ENCODE assay signal across 30 mouse cellular contexts in the genomic region with DNA sequence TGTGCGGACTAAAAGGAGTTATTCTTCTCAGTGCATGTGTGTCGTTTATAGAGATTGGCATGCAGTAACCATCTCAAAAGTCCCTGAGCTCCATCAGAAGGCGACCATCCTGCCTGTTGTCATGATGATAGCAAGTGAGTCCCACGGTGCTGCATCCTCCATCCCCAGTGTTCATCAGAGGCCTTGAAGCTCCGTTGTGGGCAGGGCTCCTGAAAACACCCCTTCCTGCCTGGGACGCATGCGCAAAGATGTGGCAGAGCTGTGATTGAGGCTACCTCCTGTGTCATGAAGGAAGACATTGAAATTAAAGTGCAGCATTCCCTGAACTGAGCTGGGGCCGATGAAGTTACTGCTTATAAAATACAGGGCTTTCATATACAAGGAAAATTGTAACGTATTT. TPM values are rescaled to one million over a fixed set of nuclear protein-coding genes. Genes with fewer than 3 reads are reported as not detected.
A peak's percentile ranks its signal among the peaks of the same experiment; 100 is the strongest.
DNase-seq lines count a peak whose midpoint lies in the region; ATAC-seq lines count a peak whose summit lies in the region.
"Had no signal": no experiment of that assay in that cellular context is flagged by ENCODE, and none has a peak within 500 bp of the region (broad histone marks: within the 10 kb centered on the region; RNA-seq: fewer than 3 reads in every experiment).

No protein-coding gene starts in this region.

- H3K4me1 ChIP-seq in hindbrain, embryonic 14.5 days (replicated peaks; ENCODE audit: control insufficient read depth, insufficient read depth, low read length) = peaks cover 39% of the 10 kb centered on the region
- H3K4me1 ChIP-seq in hindbrain, embryonic 10.5 days (replicated peaks) = peaks cover 55% of the 10 kb centered on the region
- peaks cover 59% of the 10 kb centered on the region for H3K4me1 ChIP-seq in forebrain, embryonic 10.5 days
- H3K4me1 ChIP-seq in forebrain, embryonic 16.5 days (replicated peaks; ENCODE audit: control insufficient read depth, insufficient read depth, low read length) = peaks cover 63% of the 10 kb centered on the region
- H3K4me1 ChIP-seq: liver, embryonic 13.5 days; megakaryocyte, embryonic 14.5 days had no signal

- ATAC-seq in hindbrain, embryonic 14.5 days (ENCODE audit: low FRiP score) = no peak
- ATAC-seq in forebrain, embryonic 16.5 days = no peak
- ATAC-seq: CD4-positive, CD25-positive, alpha-beta regulatory T cell, adult 4 months; intestine, embryonic 16.5 days had no signal

- no peak for DNase-seq in hindbrain, embryonic 14.5 days (ENCODE audit: low spot score)
- DNase-seq in hindbrain, embryonic 10.5 days (ENCODE audit: low spot score) = no peak
- DNase-seq in R1 (ENCODE audit: low read depth, low spot score) = peak; percentile 46
- DNase-seq in forebrain, embryonic 10.5 days (ENCODE audit: extremely low spot score, low spot score) = no peak
- DNase-seq in spleen, adult 12 weeks (ENCODE audit: low spot score) = no peak
- no peak for DNase-seq in adrenal gland, postnatal 36 days
- no peak for DNase-seq in frontal cortex, postnatal 14 days (ENCODE audit: low spot score in 2 of 2)
- DNase-seq: cerebellum, adult 18-20 months; cerebellum, postnatal 14 days; kidney, adult 9 months; kidney, postnatal 25 days; liver, embryonic 13.5 days; lung, embryonic 14.5 days; thymus, adult 18-20 months; thymus, postnatal 36 days had no signal

- no peak overlapping the region for H3K4me3 ChIP-seq in hindbrain, embryonic 14.5 days (replicated peaks; ENCODE audit: low read length)
- H3K4me3 ChIP-seq in hindbrain, embryonic 10.5 days = no peak overlapping the region
- peak overlapping the region; percentile 24; the same call in 1 of the 2 replicates for H3K4me3 ChIP-seq in forebrain, embryonic 10.5 days
- 0 out of 2 replicates have a peak overlapping the region, but pooled peaks have one; percentile 8 for H3K4me3 ChIP-seq in forebrain, embryonic 16.5 days (replicated peaks; ENCODE audit: low read length)
- H3K4me3 ChIP-seq: embryonic facial prominence, embryonic 12.5 days; heart, embryonic 10.5 days; liver, embryonic 13.5 days; neural tube, embryonic 12.5 days had no signal

- H3K4me2 ChIP-seq in hindbrain, embryonic 14.5 days (replicated peaks) = peak overlapping the region; percentile 39; the same call in 1 of the 2 replicates
- peak overlapping the region; percentile 50 for H3K4me2 ChIP-seq in forebrain, embryonic 16.5 days (ENCODE audit: low read length)
- H3K4me2 ChIP-seq: embryonic facial prominence, embryonic 12.5 days; liver, embryonic 13.5 days; lung, embryonic 14.5 days had no signal

- H3K27me3 ChIP-seq in hindbrain, embryonic 14.5 days (ENCODE audit: control insufficient read depth, insufficient read depth, low read length) = peaks cover 47% of the 10 kb centered on the region
- H3K27me3 ChIP-seq in hindbrain, embryonic 10.5 days (ENCODE audit: insufficient read depth, poor library complexity, severe bottlenecking) = peaks cover 97% of the 10 kb centered on the region
- peaks cover 99% of the 10 kb centered on the region for H3K27me3 ChIP-seq in forebrain, embryonic 10.5 days (ENCODE audit: poor library complexity, severe bottlenecking)
- H3K27me3 ChIP-seq in forebrain, embryonic 16.5 days (replicated peaks; ENCODE audit: control insufficient read depth, insufficient read depth, low read length) = 0 out of 2 replicates have a peak, but pooled peaks cover 3% of the 10 kb centered on the region

- H3K36me3 ChIP-seq in hindbrain, embryonic 14.5 days (replicated peaks; ENCODE audit: control insufficient read depth, insufficient read depth) = no peaks in the 10 kb centered on the region
- no peaks in the 10 kb centered on the region for H3K36me3 ChIP-seq in hindbrain, embryonic 10.5 days
- no peaks in the 10 kb centered on the region for H3K36me3 ChIP-seq in forebrain, embryonic 10.5 days (replicated peaks)
- no peaks in the 10 kb centered on the region for H3K36me3 ChIP-seq in forebrain, embryonic 16.5 days (ENCODE audit: control insufficient read depth, insufficient read depth)
- H3K36me3 ChIP-seq: embryonic facial prominence, embryonic 12.5 days; heart, embryonic 10.5 days; liver, embryonic 13.5 days; neural tube, embryonic 12.5 days had no signal

- 63% methylated on average over 9 of the region's 9 CpGs for WGBS in hindbrain, embryonic 14.5 days
- WGBS in hindbrain, embryonic 10.5 days = 75% methylated on average over 9 of the region's 9 CpGs
- 67% methylated on average over 9 of the region's 9 CpGs for WGBS in forebrain, embryonic 10.5 days
- 37% methylated on average over 9 of the region's 9 CpGs for WGBS in forebrain, embryonic 16.5 days

- no peak overlapping the region for H3K9ac ChIP-seq in hindbrain, embryonic 14.5 days
- H3K9ac ChIP-seq in forebrain, embryonic 16.5 days (replicated peaks; ENCODE audit: low read depth, low read length) = peak overlapping the region; percentile 31; the same call in 1 of the 2 replicates
- H3K9ac ChIP-seq: embryonic facial prominence, embryonic 12.5 days; liver, embryonic 13.5 days; lung, embryonic 14.5 days; neural tube, embryonic 12.5 days had no signal

- H3K9me3 ChIP-seq in hindbrain, embryonic 14.5 days (ENCODE audit: control insufficient read depth, low read length) = no peaks in the 10 kb centered on the region
- no peaks in the 10 kb centered on the region for H3K9me3 ChIP-seq in hindbrain, embryonic 10.5 days
- H3K9me3 ChIP-seq in forebrain, embryonic 10.5 days = no peaks in the 10 kb centered on the region
- no peaks in the 10 kb centered on the region for H3K9me3 ChIP-seq in forebrain, embryonic 16.5 days (ENCODE audit: control insufficient read depth, low read length)
- H3K9me3 ChIP-seq: embryonic facial prominence, embryonic 12.5 days; heart, embryonic 10.5 days; liver, embryonic 13.5 days; megakaryocyte, embryonic 14.5 days; neural tube, embryonic 12.5 days had no signal

- H3K27ac ChIP-seq in hindbrain, embryonic 14.5 days = peak overlapping the region; percentile 44; the same call in 1 of the 2 replicates
- no peak overlapping the region for H3K27ac ChIP-seq in hindbrain, embryonic 10.5 days
- H3K27ac ChIP-seq in forebrain, embryonic 10.5 days = peak overlapping the region; percentile 68; the same call in 1 of the 2 replicates
- peak overlapping the region; percentile 92 for H3K27ac ChIP-seq in forebrain, embryonic 16.5 days (ENCODE audit: low read length)
- H3K27ac ChIP-seq: embryonic facial prominence, embryonic 12.5 days; heart, embryonic 10.5 days; liver, embryonic 13.5 days; neural tube, embryonic 12.5 days had no signal

RNA-seq across cellular contexts. Expression of a gene that starts 49.9 kb away (rescaled TPM):
- not detected in 2 replicates for polyA plus RNA-seq in hindbrain, embryonic 14.5 days (2014; fragmentation: Nextera tagmentation; extraction: Ambion mirVana)
- not detected in 2 replicates for polyA plus RNA-seq in hindbrain, embryonic 10.5 days (2016; fragmentation: Nextera tagmentation; extraction: Ambion mirVana)
- not detected in 2 replicates for polyA plus RNA-seq in forebrain, embryonic 10.5 days (2016; fragmentation: Nextera tagmentation; extraction: Ambion mirVana)
- 0.17 and 0.77 TPM in 2 replicates for polyA plus RNA-seq in forebrain, embryonic 16.5 days (2015; fragmentation: Nextera tagmentation; extraction: Ambion mirVana)
- not detected for total RNA-seq in adrenal gland, postnatal 36 days (2021)
- total RNA-seq: adrenal gland, adult 18-20 months; adrenal gland, postnatal 4 days; gastrocnemius, adult 8-10 months; hematopoietic stem cell, adult 5-6 weeks; left cerebral cortex, postnatal 36 days had no signal
- polyA plus RNA-seq: CD4-positive, CD25-positive, alpha-beta regulatory T cell, adult 4 months; embryonic facial prominence, embryonic 12.5 days; gonadal fat pad, adult 2 months; heart, embryonic 10.5 days; heart, postnatal 0 days; intestine, embryonic 16.5 days; limb, embryonic 14.5 days; liver, embryonic 13.5 days; lung, embryonic 14.5 days; neural tube, embryonic 12.5 days had no signal

Comparison
In these comparisons a context has a peak if more than half of its experiments do, and no peak if none do; other contexts are left out.
1. H3K4me3 ChIP-seq: peak in forebrain, embryonic 10.5 days (single experiment) and forebrain, embryonic 16.5 days (single experiment); none in hindbrain, embryonic 14.5 days (single experiment) and hindbrain, embryonic 10.5 days (single experiment).